Mouse (Mus musculus) brown adipose tissue, adult 24 weeks (tissue): ENCODE data around the gene Slc38a10. TPM values are rescaled to one million over a fixed set of nuclear protein-coding genes. Genes with fewer than 3 reads are reported as not detected.

Source experiments
- H3K27ac ChIP-seq: fragments of 200-500 bp; replicated peaks from 2 replicates; pipeline ENCODE4 v1.5.1; 2012; ENCODE audit warnings: low read depth, mild to moderate bottlenecking, low read length
- H3K4me1 ChIP-seq: fragments of 200-500 bp; 2 replicates; pipeline ENCODE4 v1.6.1; 2012; ENCODE audit warnings: low read length, mixed read lengths; ENCODE audit not compliant: control insufficient read depth, insufficient read depth, insufficient read length
- H3K4me3 ChIP-seq: fragments of 200-500 bp; 2 replicates; pipeline ENCODE4 v1.5.1; 2012; ENCODE audit warnings: low read depth, mild to moderate bottlenecking, low read length, moderate library complexity; ENCODE audit not compliant: insufficient read depth
- polyA plus RNA-seq: library from polyadenylated mRNA; stranded (reverse); fragments of >200 nt; gene quantifications from 2 replicates; pipeline ENCODE4 v1.2.4, GENCODE M21; 2012; ENCODE audit not compliant: missing spikeins, insufficient read depth, insufficient read length

The Slc38a10 gene
- polyA plus RNA-seq, result 80.3 and 82.0 TPM in 2 replicates

DNA sequence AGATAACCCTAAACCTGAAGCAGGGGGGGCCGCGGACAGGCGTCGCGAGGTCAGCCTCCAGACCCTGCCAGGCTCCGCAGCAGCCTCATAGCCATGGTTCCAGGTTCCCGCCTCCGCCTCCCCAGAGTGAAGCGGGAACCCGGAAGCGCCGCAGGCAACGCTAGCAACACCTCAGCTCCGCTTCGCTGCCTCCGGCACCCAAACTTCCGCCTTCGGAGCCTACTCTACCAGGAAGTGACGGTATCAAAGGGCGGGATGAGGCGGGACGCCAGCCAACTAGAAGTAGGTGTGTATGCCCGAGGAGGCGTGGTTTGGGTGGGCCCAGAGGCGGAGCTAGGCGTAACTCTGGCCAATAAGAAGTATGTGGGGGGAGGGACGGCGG, at the start of gene Slc38a10:
Gene Slc38a10 (minus strand): TSS at position 234 of the 382 bp plus-strand sequence.
- Histone ChIP-seq H3K4me3 (peak within 1 kb of the TSS; percentile 75), H3K4me1 (peaks cover 9% of the 10 kb centered on the region), H3K27ac (peak within 1 kb of the TSS; percentile 78)

DNA sequence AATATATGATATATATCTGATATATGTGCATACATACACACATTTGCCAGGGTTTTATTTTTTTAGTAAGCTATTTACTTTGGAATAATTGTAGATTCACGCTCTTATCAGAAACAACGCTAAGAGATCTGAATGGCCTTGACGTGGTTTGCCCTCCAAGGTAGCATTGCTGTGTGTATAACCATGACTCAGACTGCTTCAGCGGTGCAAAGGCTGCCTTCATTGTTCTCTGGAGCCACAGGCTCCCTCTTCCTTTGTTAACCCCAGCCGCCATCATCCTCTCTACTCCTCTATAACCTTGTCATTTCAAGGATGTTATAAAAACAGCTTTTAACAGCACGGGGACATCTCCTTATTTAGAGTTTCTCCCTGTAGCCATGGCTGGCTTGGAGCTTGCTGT, 49.5 kb upstream of the Slc38a10 start:
- Histone ChIP-seq H3K27ac (no peak overlapping the region), H3K4me3 (no peak overlapping the region), H3K4me1 (peaks cover 14% of the 10 kb centered on the region)

DNA sequence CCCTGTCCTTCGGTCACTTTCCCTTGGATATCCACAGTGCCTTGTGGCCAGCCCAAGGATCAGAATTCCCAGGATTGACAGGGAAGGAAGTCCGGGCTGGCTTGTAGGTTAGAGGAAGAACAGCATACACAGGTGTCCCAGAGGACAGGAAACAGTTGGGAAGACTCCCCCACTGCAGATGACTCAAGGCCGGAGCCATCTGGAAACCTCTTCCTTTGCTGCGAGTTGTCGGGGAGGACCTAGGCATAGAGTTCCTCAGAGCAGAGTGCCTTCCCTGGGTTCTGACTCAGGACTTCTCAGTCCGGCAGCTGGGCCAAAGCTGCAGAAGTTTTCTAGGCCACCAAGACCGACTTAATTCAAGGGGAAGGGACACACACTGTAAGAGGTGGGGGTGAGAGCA, 48.6 kb upstream of the Slc38a10 start:
- Histone ChIP-seq H3K27ac (peak overlapping the region; percentile 60), H3K4me1 (peaks cover 13% of the 10 kb centered on the region), H3K4me3 (no peak overlapping the region)

DNA sequence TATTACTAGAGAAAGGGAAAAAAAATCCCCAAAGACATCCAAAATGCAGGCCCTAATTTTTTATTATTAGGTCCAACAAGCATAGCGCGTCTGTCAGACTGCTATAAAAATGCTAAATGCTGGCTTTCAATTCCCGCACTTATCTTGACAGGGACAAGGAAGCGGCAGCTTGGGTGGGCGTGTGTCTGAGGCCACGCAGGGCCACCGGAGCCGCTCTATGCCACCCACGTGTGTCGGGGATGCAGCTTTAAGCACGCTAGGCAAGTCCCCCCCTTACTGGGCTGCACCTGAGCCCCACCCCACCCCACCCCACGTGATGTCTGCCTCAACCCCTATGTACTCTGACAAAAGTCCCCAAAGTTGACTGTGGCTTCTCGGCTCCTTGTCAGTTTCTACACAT, 47.7 kb upstream of the Slc38a10 start:
- Histone ChIP-seq H3K4me1 (peaks cover 13% of the 10 kb centered on the region), H3K4me3 (no peak overlapping the region), H3K27ac (peak overlapping the region; percentile 60; the same call in 1 of the 2 replicates)

DNA sequence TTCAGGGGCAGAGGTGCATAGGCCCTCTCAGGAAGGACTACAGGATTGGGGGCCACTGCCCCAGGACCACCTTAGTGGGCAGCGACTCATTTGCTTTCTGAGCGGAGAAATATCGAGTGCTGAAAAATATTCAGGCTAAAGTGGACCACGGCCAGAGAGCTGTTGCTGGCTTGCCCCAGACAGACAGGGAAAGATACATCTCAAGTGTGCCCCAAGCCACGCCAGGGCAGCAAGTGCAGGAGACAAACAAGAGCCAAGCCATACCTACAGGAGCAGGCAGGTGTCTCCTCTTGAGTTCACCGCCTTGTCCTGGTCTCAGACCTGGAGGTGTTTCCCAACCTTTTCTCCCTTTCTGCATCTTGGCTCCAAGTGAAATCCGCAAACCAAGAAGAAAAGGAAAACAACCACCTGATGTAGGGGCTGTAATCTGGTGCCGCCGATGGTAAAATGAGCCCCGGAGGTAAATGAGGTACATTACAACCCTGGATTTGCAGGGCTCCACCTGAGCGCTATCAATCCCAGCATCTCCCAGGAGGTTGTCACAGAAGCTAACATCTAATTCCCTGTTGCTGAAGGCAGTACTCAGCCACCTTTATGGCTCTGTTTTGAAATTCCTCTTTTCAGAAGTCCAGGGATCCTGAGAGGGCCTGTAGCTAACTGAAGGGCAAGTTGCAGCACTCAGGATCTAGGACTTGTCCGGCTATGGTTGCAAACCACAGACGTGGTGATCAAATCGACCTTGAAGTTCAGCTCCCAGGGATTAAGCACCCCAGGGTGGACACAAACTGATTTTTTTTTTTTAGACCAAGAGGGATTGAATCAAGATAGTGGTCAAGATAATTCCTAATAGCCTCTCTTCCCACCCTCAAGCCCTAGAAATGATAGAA, 39.6 kb upstream of the Slc38a10 start:
- Histone ChIP-seq H3K27ac (peak overlapping the region; percentile 13; the same call in 1 of the 2 replicates), H3K4me1 (peaks cover 7% of the 10 kb centered on the region), H3K4me3 (peak overlapping the region; percentile 40)

DNA sequence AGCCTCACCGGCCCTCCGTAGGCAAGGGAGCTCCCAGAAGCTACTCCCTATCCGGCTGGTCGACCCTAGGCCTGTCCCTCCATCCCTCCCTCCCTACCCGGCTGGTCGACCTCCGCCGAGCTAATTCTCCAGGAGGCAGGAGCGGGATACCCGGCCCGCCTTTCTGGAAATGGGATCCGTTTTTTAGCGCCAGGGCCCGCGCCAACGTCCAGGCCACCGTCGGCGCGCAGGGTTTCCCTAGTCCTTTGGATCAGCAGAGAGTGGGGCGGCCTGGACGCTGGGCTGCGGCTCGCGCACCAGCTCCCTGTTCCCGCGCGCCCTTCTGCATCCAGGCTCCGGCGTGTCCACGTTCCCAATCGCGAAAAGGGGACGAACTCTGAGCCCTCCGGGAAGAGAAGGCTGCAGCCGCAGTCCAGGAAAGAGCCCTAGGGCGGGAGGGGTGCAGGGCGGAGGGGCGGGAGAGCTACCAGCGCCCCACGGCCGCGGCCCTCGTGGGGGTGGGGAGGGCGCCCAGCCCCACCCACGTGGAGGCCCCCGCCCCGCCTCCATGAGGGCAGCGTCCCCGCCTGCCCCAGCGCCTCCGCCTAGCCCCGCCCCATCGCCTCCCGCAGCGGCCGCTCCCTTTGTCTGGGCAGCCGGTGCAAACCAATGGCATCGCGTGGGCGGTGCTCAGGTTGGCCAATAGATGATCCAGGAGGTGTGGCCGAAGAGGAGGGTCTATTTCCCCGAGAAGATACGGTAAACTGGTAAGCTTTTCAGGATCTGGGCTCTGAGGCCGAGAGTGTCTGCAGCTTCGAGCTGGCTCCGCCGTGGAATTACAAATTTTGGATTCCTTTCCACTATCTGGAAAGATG, 38.5 kb upstream of the Slc38a10 start:
- H3K4me1 ChIP-seq, result peaks cover 7% of the 10 kb centered on the region
- peak overlapping the region; percentile 76 for H3K27ac ChIP-seq

DNA sequence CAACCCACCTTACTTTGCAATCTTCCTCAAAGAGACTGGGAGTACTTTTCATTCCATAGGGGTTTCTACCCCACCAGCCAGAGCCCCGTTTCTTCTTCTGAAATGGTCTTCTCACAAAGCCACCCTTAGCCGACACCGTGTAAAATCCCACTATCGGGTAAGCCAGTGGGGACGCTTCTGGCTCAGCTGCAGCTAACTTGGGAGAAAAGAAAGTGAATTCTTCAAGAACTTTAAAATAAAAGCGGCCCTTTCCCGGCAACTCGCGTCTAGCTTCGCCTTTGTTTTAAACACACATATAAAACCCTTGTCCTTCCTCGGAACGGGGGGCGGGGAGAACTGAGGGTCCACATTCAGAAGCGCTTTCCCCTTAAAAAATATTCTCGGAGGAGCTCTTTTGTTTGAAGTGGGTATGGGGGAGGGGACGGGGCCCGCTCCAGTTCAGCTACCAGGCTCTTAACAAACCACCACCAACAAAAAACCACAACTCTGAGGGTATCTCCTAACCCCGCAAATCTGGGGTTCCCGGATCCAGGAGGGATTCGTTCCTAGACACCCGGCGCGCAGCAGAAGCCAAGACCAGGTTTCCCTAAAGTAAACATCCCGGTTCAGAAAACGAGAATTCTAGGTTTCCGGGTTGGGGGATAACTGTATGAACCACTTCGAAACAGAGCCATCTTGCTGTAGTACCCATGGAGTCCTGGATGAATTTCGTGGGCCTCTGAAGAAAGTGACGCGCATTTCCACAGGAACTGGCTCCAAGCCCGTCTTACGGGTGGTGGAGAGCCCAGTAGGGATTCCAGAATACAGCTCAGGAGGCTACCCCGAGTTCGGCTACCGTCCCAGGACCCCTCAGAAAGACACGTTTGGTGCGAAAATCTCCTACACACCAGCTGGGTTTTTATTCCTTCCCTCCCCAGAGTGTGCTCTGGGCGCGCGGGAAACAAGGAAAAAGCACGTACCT, 37.6 kb upstream of the Slc38a10 start:
- Histone ChIP-seq H3K4me3 (peak overlapping the region; percentile 80), H3K27ac (peak overlapping the region; percentile 76), H3K4me1 (peaks cover 14% of the 10 kb centered on the region)

More for the DNA sequence above, 38.5 kb upstream of the Slc38a10 start:
- H3K4me3 ChIP-seq, result peak overlapping the region; percentile 80

DNA sequence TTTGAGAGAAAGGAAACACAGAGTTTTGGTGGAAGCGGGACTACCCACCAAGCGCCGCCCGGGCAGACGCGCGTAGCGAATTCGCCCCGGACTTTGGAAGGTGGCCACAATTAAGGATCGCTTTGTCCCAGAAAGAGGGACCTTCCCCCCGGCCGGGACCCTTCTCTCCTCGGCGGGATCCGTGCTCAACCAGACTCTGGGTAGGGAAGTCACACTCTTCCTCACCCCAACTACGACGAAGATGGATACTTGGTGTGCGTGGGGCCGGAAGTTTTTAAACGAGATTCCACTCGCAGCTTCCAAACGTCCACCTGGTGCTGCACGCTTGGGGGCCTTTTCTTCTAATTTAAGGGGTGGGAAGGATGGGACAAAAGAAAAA, 36.9 kb upstream of the Slc38a10 start:
- Histone ChIP-seq H3K4me1 (peaks cover 20% of the 10 kb centered on the region), H3K4me3 (peak overlapping the region; percentile 80), H3K27ac (peak overlapping the region; percentile 76)

DNA sequence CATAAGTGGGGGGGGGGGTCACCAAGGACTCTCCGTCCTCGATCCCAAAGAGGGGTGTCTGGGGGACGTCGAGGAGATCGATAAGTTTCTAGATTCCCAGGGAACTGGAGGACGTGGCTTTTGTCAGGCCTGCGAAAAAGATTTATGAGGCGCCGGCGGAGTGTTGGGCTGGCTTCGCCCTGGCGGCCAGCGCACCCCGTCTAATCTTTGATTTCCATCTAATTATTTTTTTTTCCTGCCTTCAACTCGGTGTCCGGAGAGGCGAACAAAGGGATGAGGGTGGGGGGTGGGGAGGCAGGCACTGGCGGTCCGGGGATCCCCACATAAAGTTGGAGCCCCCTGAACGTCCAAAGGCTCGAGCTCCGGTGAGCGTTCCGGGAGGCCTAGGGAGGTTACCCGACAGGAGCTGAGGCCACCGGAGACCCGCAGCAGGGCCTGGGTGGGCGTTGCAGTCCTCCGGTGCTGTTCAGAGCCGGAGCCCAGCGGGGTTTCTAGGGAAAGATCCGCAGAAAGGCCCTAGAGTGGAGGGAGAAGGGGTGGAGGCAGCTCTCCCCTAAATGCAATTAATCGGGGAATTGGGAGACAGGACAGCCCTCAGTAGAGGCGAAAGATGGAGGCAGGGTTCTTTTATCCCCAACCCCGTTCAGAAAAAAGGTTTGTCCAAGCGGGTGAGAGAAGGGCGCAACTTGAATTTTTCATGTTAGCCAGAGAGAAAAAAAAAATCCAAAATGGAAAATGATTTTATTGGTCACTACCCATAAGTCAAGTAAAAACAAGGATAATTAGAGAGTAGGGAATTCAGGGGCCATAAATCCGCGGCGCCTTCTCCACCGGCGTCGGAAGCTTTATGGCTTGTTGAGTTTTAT, 36.3 kb upstream of the Slc38a10 start:
- H3K4me1 ChIP-seq, result peaks cover 23% of the 10 kb centered on the region
- H3K4me3 ChIP-seq, result peak overlapping the region; percentile 80
- peak overlapping the region; percentile 76 for H3K27ac ChIP-seq

DNA sequence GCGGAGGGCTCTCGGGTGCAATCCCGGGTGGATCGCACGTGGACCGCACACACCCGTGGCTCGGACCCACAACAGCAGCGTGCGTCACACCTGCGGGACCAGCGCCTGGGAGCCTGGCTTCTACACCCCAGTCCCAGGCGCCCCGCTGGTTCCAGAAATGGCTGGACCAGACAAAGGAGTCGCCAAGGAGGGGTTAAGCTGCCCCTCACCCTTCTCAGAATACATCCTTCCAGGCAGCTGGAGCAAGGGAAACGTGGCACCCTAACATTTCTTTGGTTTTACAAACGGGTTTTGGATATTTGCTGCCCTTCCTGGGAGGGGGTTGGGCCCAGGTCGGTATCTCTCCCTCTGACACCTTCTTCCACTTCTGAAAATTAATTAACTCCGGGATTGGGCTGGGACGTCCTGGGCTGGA, 35.7 kb upstream of the Slc38a10 start:
- H3K4me3 ChIP-seq, result peak overlapping the region; percentile 80
- peak overlapping the region; percentile 76 for H3K27ac ChIP-seq
- peaks cover 29% of the 10 kb centered on the region for H3K4me1 ChIP-seq

DNA sequence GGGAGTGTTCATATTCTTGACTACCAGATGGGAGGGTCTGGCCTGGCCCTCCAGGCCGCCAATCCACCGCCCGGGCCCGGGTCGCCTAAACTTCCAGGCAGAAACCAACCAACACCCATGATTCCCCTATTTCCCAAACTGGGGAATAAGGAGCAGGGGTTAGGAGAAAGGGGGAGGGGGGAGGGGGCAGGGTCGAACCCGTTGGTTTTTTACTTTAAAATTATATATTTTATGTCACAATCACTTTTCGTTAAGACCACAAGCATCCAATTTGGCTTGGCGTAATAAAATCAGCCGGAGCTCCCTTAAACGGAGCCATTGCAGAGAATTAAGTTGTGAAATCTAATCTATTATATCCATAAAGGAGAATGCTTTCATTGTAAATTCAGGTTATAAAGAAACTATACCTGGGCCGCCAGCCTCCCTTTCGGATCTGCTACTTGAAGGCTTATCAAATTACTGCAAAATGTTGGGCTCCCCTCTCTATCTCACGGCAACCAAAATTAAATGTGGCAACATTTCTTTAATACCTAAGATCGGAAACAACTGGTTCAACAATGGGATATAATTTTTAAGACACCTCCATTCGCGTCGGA, 35.1 kb upstream of the Slc38a10 start:
- H3K4me1 ChIP-seq, result peaks cover 26% of the 10 kb centered on the region
- H3K27ac ChIP-seq, result peak overlapping the region; percentile 93

DNA sequence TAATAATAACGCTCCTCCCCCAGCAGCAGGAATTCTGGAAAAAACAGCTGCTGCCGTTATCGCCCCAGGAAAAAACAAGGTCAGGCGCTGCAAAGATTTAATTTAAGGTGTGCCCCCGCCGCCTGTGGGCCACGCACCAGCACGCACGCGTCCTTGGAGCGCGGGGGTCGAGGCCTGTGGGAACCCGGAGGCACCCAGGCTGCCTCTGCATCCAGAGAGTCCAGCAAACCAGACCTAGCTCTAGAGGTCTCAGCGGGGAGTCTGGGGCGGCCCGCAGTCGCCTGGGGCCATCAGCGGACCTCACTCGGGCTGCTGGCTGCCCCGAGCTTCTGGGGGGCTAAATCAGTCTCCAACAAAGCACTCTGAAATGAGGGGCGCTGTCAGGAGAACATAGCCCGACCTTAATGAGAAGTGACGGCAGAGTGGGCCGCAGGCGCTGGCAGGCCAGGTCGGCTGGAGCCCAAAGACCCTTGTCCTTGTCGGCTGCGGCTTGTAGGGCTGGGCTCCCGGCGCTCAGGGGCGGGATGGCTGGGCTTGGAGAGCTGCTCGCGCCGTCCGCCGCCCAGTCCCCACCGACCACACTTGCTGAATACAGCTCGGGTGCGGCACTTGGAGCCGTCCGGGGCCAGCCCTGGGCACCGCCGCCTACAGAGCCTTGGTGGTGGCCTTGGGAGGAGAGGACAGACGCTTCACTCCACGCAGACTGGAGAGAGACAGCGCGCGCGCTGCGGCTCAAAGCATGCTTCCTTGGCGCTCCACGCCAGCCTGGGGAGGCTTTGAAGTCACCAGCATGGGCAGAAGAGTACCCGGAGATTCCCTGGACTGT, 34.4 kb upstream of the Slc38a10 start:
- H3K4me1 ChIP-seq, result peaks cover 24% of the 10 kb centered on the region
- peak overlapping the region; percentile 80 for H3K4me3 ChIP-seq
- peak overlapping the region; percentile 93 for H3K27ac ChIP-seq

More for the DNA sequence above, 35.1 kb upstream of the Slc38a10 start:
- H3K4me3 ChIP-seq, result peak overlapping the region; percentile 80
